Mouse (Mus musculus) brain, embryonic 14.5 days (tissue): Measurements from ENCODE around the gene Ccnt2.
"Not testable (repeated sequence)": the region's sequence is repeated elsewhere in the genome, so short reads cannot be mapped to it uniquely, and the experiment has no call there.

ENCODE experiments used
- CTCF ChIP-seq: fragments of 200-500 bp; IDR thresholded peaks from 2 replicates; pipeline ENCODE4 v1.5.1; 2012; ENCODE audit warnings: inconsistent platforms, mild to moderate bottlenecking, moderate library complexity, borderline replicate concordance; ENCODE audit not compliant: insufficient read depth, insufficient read length; ENCODE audit errors: extremely low read depth
- POLR2A ChIP-seq: fragments of 200-500 bp; IDR thresholded peaks from 2 replicates; pipeline ENCODE4 v1.6.1; 2012; ENCODE audit warnings: mild to moderate bottlenecking, inconsistent platforms, borderline replicate concordance; ENCODE audit not compliant: poor library complexity, insufficient read depth, insufficient read length, severe bottlenecking; ENCODE audit errors: extremely low read depth

- not testable (repeated sequence) for TF ChIP-seq POLR2A, CTCF
These were observed 16.8 kb upstream of the Ccnt2 start for GRCm38 (mm10) chr1:127757164-127757545.
